Mouse (Mus musculus): ENCODE results near the gene Nkpd1. TPM values are rescaled to one million over a fixed set of nuclear protein-coding genes. Genes with fewer than 3 reads are reported as not detected.
A peak's percentile ranks its signal among the peaks of the same experiment; 100 is the strongest.

Gene Nkpd1
- polyA plus RNA-seq, 1 experiment from 2014 or later: not detected

DNA sequence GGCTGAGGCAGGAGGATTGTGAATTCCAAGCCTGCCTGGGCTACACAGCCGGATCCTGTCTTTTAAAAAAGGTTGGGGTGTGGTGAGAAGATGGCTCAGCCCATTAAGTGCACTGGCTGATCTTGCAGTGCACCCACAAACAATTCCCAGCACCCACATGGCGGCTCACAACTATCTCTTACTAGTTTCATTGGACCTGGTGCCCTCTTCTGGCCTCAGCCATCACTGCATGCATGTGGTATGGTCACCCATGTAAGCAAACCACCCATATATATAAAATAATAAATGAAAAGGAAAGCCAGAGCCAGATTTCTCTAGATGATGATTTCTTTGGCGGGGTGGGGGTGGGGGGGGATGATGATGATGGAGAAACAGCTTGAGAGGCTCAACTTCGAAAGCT lies 46.8 kb downstream of the Nkpd1 start:
- Histone ChIP-seq H3K27ac (no peak overlapping the region), H3K4me3 (ENCODE audit: inconsistent target) (no peak overlapping the region), H3K36me3 (ENCODE audit: inconsistent target) (peaks cover 20% of the 10 kb centered on the region), H3K79me2 (ENCODE audit: inconsistent target) (peaks cover 51% of the 10 kb centered on the region)
- WGBS (ENCODE audit: missing documents): 94% methylated on average over 2 of the region's 4 CpGs

DNA sequence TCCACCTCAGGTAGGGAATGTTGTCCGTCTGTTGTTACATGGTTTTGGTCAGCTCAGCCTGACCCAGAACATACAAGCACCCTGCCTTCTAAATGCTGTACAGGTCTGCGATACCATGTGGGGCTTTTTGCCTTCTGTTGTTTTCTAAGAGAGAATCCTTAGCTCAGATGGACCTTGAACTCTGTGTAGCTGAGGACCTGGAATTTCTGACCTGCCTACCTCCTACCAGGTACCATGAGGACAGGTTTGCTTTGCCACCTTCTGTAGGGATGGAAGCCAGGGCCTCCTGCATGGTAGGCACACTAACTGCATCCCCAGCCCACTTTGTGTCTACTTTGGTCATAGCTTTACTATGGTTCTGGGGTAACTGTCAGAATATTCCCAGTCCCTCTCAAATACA lies 48.2 kb downstream of the Nkpd1 start:
- WGBS (ENCODE audit: missing documents): 100% methylated on average over 2 of the region's 2 CpGs

DNA sequence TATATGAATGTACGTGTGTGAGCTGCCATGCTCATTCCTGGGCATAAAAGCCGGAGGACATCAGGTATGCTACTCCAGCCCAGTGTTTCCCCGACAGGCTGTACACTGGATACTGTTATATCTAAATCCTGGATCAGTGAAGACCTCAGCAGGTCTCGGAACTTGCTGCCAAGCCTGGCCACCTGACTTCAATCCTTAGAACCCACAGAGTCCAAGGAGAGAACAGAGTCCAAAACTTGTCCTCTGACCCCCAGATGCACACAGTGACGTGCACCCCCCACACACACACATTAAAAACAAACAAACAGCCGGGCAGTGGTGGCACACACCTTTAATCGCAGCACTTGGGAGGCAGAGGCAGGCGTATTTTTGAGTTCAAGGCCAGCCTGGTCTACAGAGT lies 49.8 kb downstream of the Nkpd1 start:
- Histone ChIP-seq H3K4me3 (ENCODE audit: inconsistent target) (no peak overlapping the region), H3K36me3 (ENCODE audit: inconsistent target) (peaks cover 22% of the 10 kb centered on the region), H3K27ac (no peak overlapping the region), H3K79me2 (ENCODE audit: inconsistent target) (peaks cover 58% of the 10 kb centered on the region)
- WGBS (ENCODE audit: missing documents): 97% methylated on average over 6 of the region's 8 CpGs

More for the DNA sequence above, 48.2 kb downstream of the Nkpd1 start:
- no peak overlapping the region for H3K4me3 ChIP-seq (ENCODE audit: inconsistent target)
- peaks cover 22% of the 10 kb centered on the region for H3K36me3 ChIP-seq (ENCODE audit: inconsistent target)
- H3K27ac ChIP-seq: no peak overlapping the region
- H3K79me2 ChIP-seq (ENCODE audit: inconsistent target): peaks cover 51% of the 10 kb centered on the region

DNA sequence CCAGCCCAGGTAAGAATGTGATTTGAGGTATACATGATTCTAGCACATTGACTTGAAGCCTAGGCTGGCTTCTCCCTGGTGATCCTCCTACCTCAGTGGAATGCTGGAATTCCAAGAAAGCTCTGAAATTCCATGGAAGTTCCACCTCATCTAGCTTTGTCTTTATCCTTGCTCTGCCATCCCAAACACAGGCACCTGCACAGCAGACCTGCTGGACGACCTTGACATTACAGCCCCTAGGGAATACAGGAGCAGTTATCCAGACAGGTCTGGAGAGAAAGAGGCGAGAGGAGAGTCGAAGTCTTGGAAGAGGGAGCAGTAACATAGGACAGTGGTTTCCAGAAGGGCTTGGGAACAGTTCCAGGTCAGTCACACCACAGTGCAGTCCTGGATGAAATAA lies 52.0 kb downstream of the Nkpd1 start:
- Histone ChIP-seq H3K27ac (no peak overlapping the region), H3K4me3 (ENCODE audit: inconsistent target) (no peak overlapping the region), H3K79me2 (ENCODE audit: inconsistent target) (peaks cover 63% of the 10 kb centered on the region), H3K36me3 (ENCODE audit: inconsistent target) (peaks cover 21% of the 10 kb centered on the region)
- WGBS (ENCODE audit: missing documents): 95% methylated on average over 3 of the region's 3 CpGs

DNA sequence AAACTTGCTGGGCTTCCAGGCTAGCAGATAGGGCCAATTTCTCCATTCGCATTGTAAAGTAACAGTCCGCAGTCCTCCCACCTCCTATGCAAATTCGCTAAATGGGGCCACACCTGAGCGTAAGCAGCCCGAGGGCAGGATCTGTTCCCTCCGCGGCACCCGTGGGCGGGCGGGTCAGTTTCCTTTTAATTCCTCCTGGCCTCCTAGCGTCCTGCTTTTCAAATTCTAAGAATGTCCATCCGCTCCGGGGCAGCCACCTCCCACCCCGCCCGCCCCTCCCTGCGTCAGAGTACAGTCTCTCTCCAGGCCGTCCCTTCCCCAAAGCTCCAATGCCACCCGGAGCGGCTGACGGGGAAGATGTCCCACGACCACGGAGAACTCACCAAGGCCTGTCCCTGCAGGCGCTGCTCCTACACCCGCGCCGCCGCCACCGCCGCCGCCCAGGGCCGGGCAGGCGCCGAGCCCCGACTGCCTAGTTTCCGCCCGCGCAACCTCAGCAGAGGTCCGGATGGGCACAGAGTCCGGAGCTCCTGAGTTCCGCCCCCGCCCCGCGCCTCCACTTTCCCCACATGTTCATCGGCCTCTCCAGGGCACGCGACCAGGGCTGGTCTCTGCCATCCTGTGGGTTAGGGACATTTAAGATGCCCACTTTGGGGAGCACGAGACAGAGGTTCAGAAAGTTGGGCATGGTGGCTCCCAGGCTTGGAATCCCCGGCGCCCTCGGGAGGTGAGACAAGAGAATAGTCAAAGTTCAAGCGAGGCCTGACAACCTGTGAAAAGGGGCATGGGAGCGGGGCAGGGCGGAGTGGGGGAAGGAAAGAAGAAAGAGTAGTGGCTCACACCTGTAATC lies 55.5 kb downstream of the Nkpd1 start:
- Histone ChIP-seq H3K79me2 (ENCODE audit: inconsistent target) (peaks cover 48% of the 10 kb centered on the region), H3K4me3 (ENCODE audit: inconsistent target) (peak overlapping the region; percentile 91), H3K36me3 (ENCODE audit: inconsistent target) (peaks cover 11% of the 10 kb centered on the region), H3K27ac (peak overlapping the region; percentile 49)
- under 1% methylated on average over 53 of the region's 53 CpGs for WGBS (ENCODE audit: missing documents)

DNA sequence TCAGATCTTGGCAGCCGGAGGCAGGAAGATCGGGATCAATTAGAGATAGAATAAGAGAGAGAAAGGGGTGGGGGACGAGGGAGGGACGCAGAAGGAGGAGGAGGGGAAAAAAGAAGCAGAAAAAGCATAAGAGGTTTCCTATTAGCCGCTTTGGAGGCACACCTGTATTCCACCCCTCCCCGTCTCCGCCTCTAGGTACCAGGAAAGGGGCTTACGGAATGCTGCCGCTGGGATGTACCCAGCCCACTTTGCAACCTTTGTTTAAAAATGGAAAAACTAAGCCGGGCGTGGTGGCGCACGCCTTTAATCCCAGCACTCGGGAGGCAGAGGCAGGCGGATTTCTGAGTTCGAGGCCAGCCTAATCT lies 56.1 kb downstream of the Nkpd1 start:
- Histone ChIP-seq H3K36me3 (ENCODE audit: inconsistent target) (peaks cover 9% of the 10 kb centered on the region), H3K4me3 (ENCODE audit: inconsistent target) (peak overlapping the region; percentile 91), H3K27ac (peak overlapping the region; percentile 35), H3K79me2 (ENCODE audit: inconsistent target) (peaks cover 42% of the 10 kb centered on the region)
- WGBS (ENCODE audit: missing documents): 48% methylated on average over 12 of the region's 16 CpGs

Other genes starting within 250 kb of the Nkpd1 start
- gene Vasp, start 246.0 kb upstream of the Nkpd1 start, polyA plus RNA-seq (2018): 29.1 to 79.7 TPM (median 69.5 TPM) in 3 replicates
- gene Ppm1n, start 237.8 kb upstream of the Nkpd1 start, polyA plus RNA-seq (2018): 0.38 TPM in 1 of 3 replicates, not detected in the others
- 0.09 to 0.52 TPM (median 0.32 TPM) in 3 replicates for gene Rtn2, start 235.2 kb upstream of the Nkpd1 start, polyA plus RNA-seq (2018)
- gene Fosb, start 207.8 kb upstream of the Nkpd1 start, polyA plus RNA-seq (2018): 0.74 to 2.0 TPM (median 1.2 TPM) in 3 replicates
- 16.4 to 18.9 TPM (median 16.8 TPM) in 3 replicates for gene Ercc1, start 173.1 kb upstream of the Nkpd1 start, polyA plus RNA-seq (2018)
- gene Cd3eap, start 158.4 kb upstream of the Nkpd1 start, polyA plus RNA-seq (2018): 12.4 to 20.7 TPM (median 20.5 TPM) in 3 replicates
- gene Ppp1r13l, start 158.1 kb upstream of the Nkpd1 start, polyA plus RNA-seq (2018): 2.8 to 2.9 TPM (median 2.8 TPM) in 3 replicates
- 5.6 to 14.2 TPM (median 13.1 TPM) in 3 replicates for gene Ercc2, start 135.8 kb upstream of the Nkpd1 start, polyA plus RNA-seq (2018)
- not detected in 3 replicates for gene Klc3, start 113.7 kb upstream of the Nkpd1 start, polyA plus RNA-seq (2018)
- not detected in 3 replicates for gene Ckm, start 113.1 kb upstream of the Nkpd1 start, polyA plus RNA-seq (2018)
- gene Mark4, start 59.0 kb upstream of the Nkpd1 start, polyA plus RNA-seq (2018): 13.7 to 20.2 TPM (median 14.9 TPM) in 3 replicates
- 0.07 TPM in 1 of 3 replicates, not detected in the others for gene Exoc3l2, start 54.5 kb upstream of the Nkpd1 start, polyA plus RNA-seq (2018)
- 5.7 to 9.3 TPM (median 6.9 TPM) in 3 replicates for gene Bloc1s3, start 9.5 kb upstream of the Nkpd1 start, polyA plus RNA-seq (2018)
- 9.4 to 41.1 TPM (median 33.5 TPM) in 3 replicates for gene Trappc6a, start 9.4 kb upstream of the Nkpd1 start, polyA plus RNA-seq (2018)
- gene Ppp1r37, start 45.2 kb downstream of the Nkpd1 start, polyA plus RNA-seq (2018): 21.4 to 34.9 TPM (median 23.9 TPM) in 3 replicates
- 0.16 to 0.24 TPM in 2 of 3 replicates, not detected in the other for gene Zfp296, start 59.4 kb downstream of the Nkpd1 start, polyA plus RNA-seq (2018)
- 16.9 to 46.6 TPM (median 40.7 TPM) in 3 replicates for gene Gemin7, start 59.8 kb downstream of the Nkpd1 start, polyA plus RNA-seq (2018)
- 14.0 to 24.9 TPM (median 16.3 TPM) in 3 replicates for gene Clasrp, start 86.6 kb downstream of the Nkpd1 start, polyA plus RNA-seq (2018)
- 11.3 to 29.9 TPM (median 15.3 TPM) in 3 replicates for gene Relb, start 111.6 kb downstream of the Nkpd1 start, polyA plus RNA-seq (2018)
- 90.5 to 113 TPM (median 108 TPM) in 3 replicates for gene Clptm1, start 147.2 kb downstream of the Nkpd1 start, polyA plus RNA-seq (2018)
- 31.8 to 82.7 TPM (median 33.3 TPM) in 3 replicates for gene Apoc2, start 160.1 kb downstream of the Nkpd1 start, polyA plus RNA-seq (2018)
- gene Gm44805, start 163.6 kb downstream of the Nkpd1 start, polyA plus RNA-seq (2018): not detected in 3 replicates
- gene Apoc4, start 163.6 kb downstream of the Nkpd1 start, polyA plus RNA-seq (2018): 1.1 TPM in 1 of 3 replicates, not detected in the others
- gene Apoc1, start 174.8 kb downstream of the Nkpd1 start, polyA plus RNA-seq (2018): 4.3 to 4.7 TPM (median 4.4 TPM) in 3 replicates
- gene Apoe, start 181.3 kb downstream of the Nkpd1 start, polyA plus RNA-seq (2018): 11,661 to 20,761 TPM (median 14,221 TPM) in 3 replicates
- gene Tomm40, start 197.6 kb downstream of the Nkpd1 start, polyA plus RNA-seq (2018): 17.8 to 74.1 TPM (median 32.1 TPM) in 3 replicates
- gene Nectin2, start 232.6 kb downstream of the Nkpd1 start, polyA plus RNA-seq (2018): 5.2 to 7.5 TPM (median 5.9 TPM) in 3 replicates

Measured in macrophage (primary cell).